Mouse (Mus musculus) CH12.LX (cell line): ENCODE data around the gene Tmem8. TPM values are rescaled to one million over a fixed set of nuclear protein-coding genes. Genes with fewer than 3 reads are reported as not detected.

Experiments
- DNase-seq: peaks from one replicate; pipeline ENCODE4 v3.0.0-alpha.2; 2013; ENCODE audit errors: extremely low read depth
- H3K27ac ChIP-seq: 2 replicates; pipeline ENCODE4 v1.5.1; 2012; ENCODE audit warnings: low read depth, mild to moderate bottlenecking, control low read depth, moderate library complexity; ENCODE audit not compliant: insufficient read depth
- H3K27me3 ChIP-seq: replicated peaks from 2 replicates; pipeline ENCODE3; 2012; ENCODE audit warnings: inconsistent platforms
- H3K36me3 ChIP-seq, 2 experiments: replicated peaks in 1 of 2; 2 replicates each; pipeline versions ENCODE3 to v1.6.1; 2012; ENCODE audit warnings: inconsistent platforms in 1 of 2, low read length in 1 of 2, mild to moderate bottlenecking in 1 of 2, mixed read lengths in 1 of 2, moderate library complexity in 1 of 2; ENCODE audit not compliant: control insufficient read depth in 1 of 2, insufficient read depth in 1 of 2
- H3K4me1 ChIP-seq, 2 experiments: 2 replicates each; pipeline ENCODE4 v1.6.1; 2012; ENCODE audit warnings: inconsistent platforms in 1 of 2, moderate library complexity in 1 of 2; ENCODE audit not compliant: insufficient read depth in 2 of 2, control insufficient read depth in 1 of 2
- H3K4me2 ChIP-seq: 2 replicates; pipeline ENCODE4 v1.6.1; 2012; ENCODE audit warnings: low read depth, mild to moderate bottlenecking, control low read depth; ENCODE audit not compliant: poor library complexity, insufficient read depth, severe bottlenecking
- H3K4me3 ChIP-seq, 3 experiments: fragments of 150-350 bp in 1 of 3; sonication (generic) in 1 of 3; replicated peaks in 1 of 3; 2 replicates each; pipeline versions ENCODE3 to v1.5.1; 2011 to 2012; ENCODE audit warnings: low read depth in 2 of 3, low read length in 2 of 3, mild to moderate bottlenecking in 2 of 3, moderate library complexity in 2 of 3, control low read depth in 1 of 3, improper control_type of control experiment in 1 of 3, inconsistent platforms in 1 of 3, mixed read lengths in 1 of 3; ENCODE audit not compliant: poor library complexity in 1 of 3
- H3K79me2 ChIP-seq: replicated peaks from 2 replicates; pipeline ENCODE4 v1.6.1; 2012; ENCODE audit warnings: mild to moderate bottlenecking, moderate library complexity; ENCODE audit not compliant: control insufficient read depth, poor library complexity, insufficient read depth, severe bottlenecking; ENCODE audit errors: extremely low read depth
- H3K9ac ChIP-seq: 2 replicates; pipeline ENCODE4 v1.6.1; 2012; ENCODE audit warnings: low read depth, mild to moderate bottlenecking, control low read depth, moderate library complexity; ENCODE audit not compliant: insufficient read depth
- H3K9me3 ChIP-seq: replicated peaks from 2 replicates; pipeline ENCODE3; 2012; ENCODE audit warnings: low read length, inconsistent platforms, mixed read lengths
- CHD1 ChIP-seq: IDR thresholded peaks from 2 replicates; pipeline ENCODE4 v1.6.1; 2012; ENCODE audit warnings: low read depth, low read length, improper control_type of control experiment, inconsistent platforms
- CHD2 ChIP-seq: IDR thresholded peaks from 2 replicates; pipeline ENCODE4 v1.6.1; 2011; ENCODE audit warnings: low read length, improper control_type of control experiment
- CTCF ChIP-seq, 2 experiments: IDR thresholded peaks in 1 of 2; conservative IDR thresholded peaks in 1 of 2; 2 replicates each; pipeline ENCODE4 v1.5.1; 2011 to 2012; ENCODE audit warnings: low read depth in 2 of 2, low read length in 2 of 2, improper control_type of control experiment in 1 of 2, inconsistent platforms in 1 of 2, mild to moderate bottlenecking in 1 of 2, moderate library complexity in 1 of 2
- E2F4 ChIP-seq: IDR thresholded peaks from 2 replicates; pipeline ENCODE4 v1.6.1; 2011; ENCODE audit warnings: low read depth, low read length, improper control_type of control experiment; ENCODE audit not compliant: insufficient replicate concordance
- ELF1 ChIP-seq: IDR thresholded peaks from 2 replicates; pipeline ENCODE4 v1.6.1; 2014; ENCODE audit warnings: low read depth, mild to moderate bottlenecking, inconsistent platforms, low read length, improper control_type of control experiment
- EP300 ChIP-seq: IDR thresholded peaks from 2 replicates; pipeline ENCODE4 v1.6.1; 2011; ENCODE audit warnings: low read length, improper control_type of control experiment
- HCFC1 ChIP-seq: IDR thresholded peaks from 2 replicates; pipeline ENCODE4 v1.6.1; 2012; ENCODE audit warnings: low read depth, mild to moderate bottlenecking, inconsistent platforms, low read length, improper control_type of control experiment
- IRF4 ChIP-seq: IDR thresholded peaks from 2 replicates; pipeline ENCODE4 v1.6.1; 2014; ENCODE audit warnings: low read depth, mild to moderate bottlenecking, inconsistent platforms, low read length, improper control_type of control experiment
- MAX ChIP-seq: IDR thresholded peaks from 2 replicates; pipeline ENCODE4 v1.6.1; 2011; ENCODE audit warnings: low read length, improper control_type of control experiment
- RAD21 ChIP-seq: IDR thresholded peaks from 2 replicates; pipeline ENCODE4 v1.6.1; 2011; ENCODE audit warnings: low read depth, mild to moderate bottlenecking, low read length, improper control_type of control experiment, moderate library complexity
- RCOR1 ChIP-seq: conservative IDR thresholded peaks from 2 replicates; pipeline ENCODE4 v1.6.1; 2012; ENCODE audit warnings: low read depth, mild to moderate bottlenecking, inconsistent platforms, low read length, improper control_type of control experiment
- SIN3A ChIP-seq: IDR thresholded peaks from 2 replicates; pipeline ENCODE4 v1.6.1; 2012; ENCODE audit warnings: low read length, improper control_type of control experiment, inconsistent platforms
- TBP ChIP-seq: conservative IDR thresholded peaks from 2 replicates; pipeline ENCODE4 v1.6.1; 2011; ENCODE audit warnings: low read depth, low read length, improper control_type of control experiment
- TCF12 ChIP-seq: IDR thresholded peaks from 2 replicates; pipeline ENCODE4 v1.6.1; 2014; ENCODE audit warnings: low read depth, mild to moderate bottlenecking, inconsistent platforms, low read length, improper control_type of control experiment
- USF1 ChIP-seq: IDR thresholded peaks from 2 replicates; pipeline ENCODE4 v1.6.1; 2014; ENCODE audit warnings: low read depth, mild to moderate bottlenecking, inconsistent platforms, low read length, improper control_type of control experiment
- ZC3H11A ChIP-seq: IDR thresholded peaks from 2 replicates; pipeline ENCODE4 v1.6.1; 2012; ENCODE audit warnings: low read depth, mild to moderate bottlenecking, inconsistent platforms, low read length, improper control_type of control experiment
- ZKSCAN1 ChIP-seq: IDR thresholded peaks from 2 replicates; pipeline ENCODE4 v1.6.1; 2012; ENCODE audit warnings: low read depth, inconsistent platforms, low read length, improper control_type of control experiment, borderline replicate concordance
- ZNF384 ChIP-seq: IDR thresholded peaks from 2 replicates; pipeline ENCODE4 v1.6.1; 2012; ENCODE audit warnings: low read depth, low read length, improper control_type of control experiment, inconsistent platforms
- dilution Hi-C: fragments of 300-500 bp; cut with MboI; formaldehyde crosslinking; loops from 2 replicates; pipeline ENCODE4 v1.14.3; 2020; ENCODE audit warnings: low sequenced_read_pairs; ENCODE audit not compliant: extremely low pct_unique_long_range_greater_than_20kb, extremely low pct_ligation_motif_present
- in situ Hi-C: fragments of 300-500 bp; cut with MboI; formaldehyde crosslinking; loops from 3 replicates; pipeline ENCODE4 v1.14.3; 2019; ENCODE audit warnings: low sequenced_read_pairs, low pct_ligation_motif_present, low pct_unique_long_range_greater_than_20kb, mixed read lengths
- polyA plus RNA-seq: library from polyadenylated mRNA; unstranded; fragments of >175 nt; gene quantifications from 2 replicates; pipeline ENCODE4 v1.2.1, GENCODE M21; 2012; ENCODE audit warnings: low read depth; ENCODE audit not compliant: insufficient read length
- total RNA-seq, 2 experiments: library from RNA; depleted of rRNA; stranded (reverse); fragments of 300-350 nt in 1 of 2; fragments of >200 nt in 1 of 2; gene quantifications; 2 replicates each; pipeline ENCODE4 v1.2.3; 2012 to 2014

Tmem8 gene
- total and polyA plus RNA-seq, 3 experiments = 2.8 to 4.6 (median 3.6) TPM

DNA sequence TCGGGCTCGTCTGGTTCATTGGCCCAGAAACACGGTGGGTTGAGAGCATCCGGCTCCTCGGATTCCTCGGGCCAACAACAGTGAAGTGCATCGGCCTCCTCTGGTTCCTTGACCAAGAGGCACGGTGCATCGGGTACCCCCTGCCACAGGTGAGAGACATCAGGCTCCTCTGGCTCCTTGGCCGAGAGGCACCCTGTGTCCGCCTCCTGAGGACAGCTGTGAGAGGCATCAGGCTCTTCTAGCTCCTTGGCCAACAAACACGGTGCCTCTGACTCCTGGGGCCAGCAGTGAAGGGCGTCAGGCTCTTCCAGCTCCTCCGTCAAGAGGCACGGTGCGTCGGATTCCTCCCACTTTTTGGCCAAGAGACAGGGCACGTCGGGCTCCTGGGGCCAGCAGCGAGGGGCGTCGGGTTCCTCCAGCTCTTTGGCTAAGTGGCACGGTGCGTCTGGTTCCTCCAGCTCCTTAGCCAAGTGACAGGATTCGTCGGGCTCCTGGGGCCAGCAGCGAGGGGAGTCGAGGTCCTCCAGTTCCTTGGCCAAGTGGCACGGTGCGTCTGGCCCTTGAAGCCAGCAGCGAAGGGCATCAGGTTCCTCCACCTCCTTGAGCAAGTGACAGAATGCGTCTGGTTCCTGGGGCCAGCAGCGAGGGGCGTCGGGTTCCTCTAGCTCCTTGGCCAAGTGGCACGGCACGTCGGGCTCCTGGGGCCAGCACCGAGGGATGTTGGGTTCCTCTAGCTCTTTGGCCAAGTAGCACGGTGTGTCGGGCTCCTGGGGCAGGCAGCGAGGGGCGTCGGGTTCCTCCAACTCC lies 44.9 kb upstream of the Tmem8 start:
- DNase-seq = no peak
- H3K9ac ChIP-seq = peak overlapping the region; percentile 78
- peak overlapping the region in 2 of 3 experiments; percentile 67 to 82 for H3K4me3 ChIP-seq
- H3K79me2 ChIP-seq = no peaks in the 10 kb centered on the region; the same call in 1 of the 2 replicates
- peaks cover 5% of the 10 kb centered on the region for H3K9me3 ChIP-seq
- peaks cover 21 to 45% of the 10 kb centered on the region in 2 experiments for H3K4me1 ChIP-seq
- H3K4me2 ChIP-seq = peak overlapping the region; percentile 72
- in situ Hi-C loops = no loop called here
- TF ChIP-seq ZC3H11A (no peak), SIN3A (no peak), RCOR1 (no peak), RAD21 (no peak), CHD2 (no peak), E2F4 (no peak), IRF4 (no peak), HCFC1 (no peak), CHD1 (no peak), TCF12 (no peak), TBP (no peak), ZNF384 (no peak), CTCF (conservative IDR thresholded peaks at IDR 0.05 in 1 of 2, IDR thresholded peaks at IDR 0.05 in 1 of 2; ENCODE audit: low read depth in 2 of 2, low read length in 2 of 2) (no peak), ZKSCAN1 (no peak), EP300 (no peak), MAX (no peak), ELF1 (no peak), USF1 (no peak)
- TF ChIP-seq, all 38 proteins: peak for 0
- dilution Hi-C loops = no loop called here
- H3K27ac ChIP-seq = no peak overlapping the region
- H3K36me3 ChIP-seq = peaks cover 0 to 40% of the 10 kb centered on the region in 2 experiments
- peaks cover 23% of the 10 kb centered on the region for H3K27me3 ChIP-seq
